Mouse (Mus musculus) forebrain, embryonic 15.5 days (tissue): Measurements from ENCODE around the gene B3glct. TPM values are rescaled to one million over a fixed set of nuclear protein-coding genes. Genes with fewer than 3 reads are reported as not detected.
A peak's percentile ranks its signal among the peaks of the same experiment; 100 is the strongest.

Experiments used
- ATAC-seq: fragments of 200-750 bp; cut with Nextera tagmentation; replicated peaks from 2 replicates; pipeline ENCODE4 v1.8.0; 2017; ENCODE audit warnings: mild to moderate bottlenecking, moderate TSS enrichment, moderate library complexity
- H3K27ac ChIP-seq: fragments of 300-500 bp; sonication (generic); replicated peaks from 2 replicates; pipeline ENCODE4 v1.5.1; 2015; ENCODE audit warnings: mild to moderate bottlenecking, inconsistent platforms
- H3K27me3 ChIP-seq: fragments of 300-500 bp; sonication (generic); 2 replicates; pipeline ENCODE4 v1.6.1; 2015; ENCODE audit warnings: inconsistent platforms
- H3K36me3 ChIP-seq: fragments of 300-500 bp; sonication (generic); 2 replicates; pipeline ENCODE4 v1.6.1; 2015; ENCODE audit warnings: mild to moderate bottlenecking, inconsistent platforms
- H3K4me1 ChIP-seq: fragments of 300-500 bp; sonication (generic); 2 replicates; pipeline ENCODE4 v1.6.1; 2015; ENCODE audit warnings: inconsistent platforms
- H3K4me2 ChIP-seq: fragments of 300-500 bp; sonication (generic); replicated peaks from 2 replicates; pipeline ENCODE4 v1.6.1; 2015; ENCODE audit warnings: mild to moderate bottlenecking, inconsistent platforms
- H3K4me3 ChIP-seq: fragments of 300-500 bp; sonication (generic); 2 replicates; pipeline ENCODE4 v1.5.1; 2015; ENCODE audit warnings: mild to moderate bottlenecking, inconsistent platforms
- H3K9ac ChIP-seq: fragments of 300-500 bp; sonication (generic); replicated peaks from 2 replicates; pipeline ENCODE4 v1.6.1; 2015; ENCODE audit warnings: mild to moderate bottlenecking, inconsistent platforms
- H3K9me3 ChIP-seq: fragments of 300-500 bp; sonication (generic); 2 replicates; pipeline ENCODE4 v1.6.1; 2016; ENCODE audit warnings: inconsistent platforms
- WGBS: fragments of 180-500 bp; shearing (Covaris S2); methylation state at CpG from one replicate; pipeline ENCODE4 v1.1.7; 2015; ENCODE audit warnings: mixed read lengths; 5-methylcytosine and 5-hydroxymethylcytosine counted together
- polyA plus RNA-seq: library from polyadenylated mRNA; unstranded; fragments of >200 nt; fragmentation: Nextera tagmentation; extraction: Ambion mirVana; gene quantifications from 2 replicates; pipeline ENCODE4 v1.2.1, GENCODE M21; 2015

The B3glct gene
- polyA plus RNA-seq, 1 experiment from 2014 or later: 12.8 TPM

DNA sequence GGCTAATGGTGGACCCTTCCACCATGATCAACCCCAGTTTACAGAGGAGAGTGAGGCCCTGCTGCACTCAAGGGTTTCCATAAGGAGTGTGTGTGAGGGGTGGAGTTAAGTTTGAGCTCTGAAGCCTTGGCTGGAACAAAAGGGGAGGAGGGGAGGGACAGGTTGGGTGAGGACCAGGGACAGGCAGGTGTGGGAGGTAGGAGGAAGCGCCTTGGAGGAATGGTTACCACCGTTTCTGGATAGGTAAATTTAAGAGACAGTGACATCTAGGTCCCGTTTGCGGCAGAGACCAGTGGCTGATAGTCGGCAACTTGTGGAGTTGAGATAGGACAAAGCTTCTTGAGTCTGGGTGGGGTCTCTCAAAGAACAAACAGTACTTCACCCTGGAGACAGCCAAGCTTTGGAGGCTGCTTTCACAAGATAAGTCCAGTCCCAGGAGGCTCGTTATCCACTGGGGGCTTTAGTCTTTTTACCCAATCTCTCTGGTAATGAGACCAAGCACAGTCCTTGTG, 29.1 kb upstream of the B3glct start:
- Histone ChIP-seq H3K9me3 (no peaks in the 10 kb centered on the region), H3K27ac (no peak overlapping the region), H3K36me3 (no peaks in the 10 kb centered on the region), H3K4me2 (no peak overlapping the region), H3K4me1 (0 out of 2 replicates have a peak, but pooled peaks cover 2% of the 10 kb centered on the region), H3K4me3 (no peak overlapping the region), H3K27me3 (no peaks in the 10 kb centered on the region), H3K9ac (no peak overlapping the region)
- 62% methylated on average over 6 of the region's 6 CpGs for WGBS
- no peak for ATAC-seq

DNA sequence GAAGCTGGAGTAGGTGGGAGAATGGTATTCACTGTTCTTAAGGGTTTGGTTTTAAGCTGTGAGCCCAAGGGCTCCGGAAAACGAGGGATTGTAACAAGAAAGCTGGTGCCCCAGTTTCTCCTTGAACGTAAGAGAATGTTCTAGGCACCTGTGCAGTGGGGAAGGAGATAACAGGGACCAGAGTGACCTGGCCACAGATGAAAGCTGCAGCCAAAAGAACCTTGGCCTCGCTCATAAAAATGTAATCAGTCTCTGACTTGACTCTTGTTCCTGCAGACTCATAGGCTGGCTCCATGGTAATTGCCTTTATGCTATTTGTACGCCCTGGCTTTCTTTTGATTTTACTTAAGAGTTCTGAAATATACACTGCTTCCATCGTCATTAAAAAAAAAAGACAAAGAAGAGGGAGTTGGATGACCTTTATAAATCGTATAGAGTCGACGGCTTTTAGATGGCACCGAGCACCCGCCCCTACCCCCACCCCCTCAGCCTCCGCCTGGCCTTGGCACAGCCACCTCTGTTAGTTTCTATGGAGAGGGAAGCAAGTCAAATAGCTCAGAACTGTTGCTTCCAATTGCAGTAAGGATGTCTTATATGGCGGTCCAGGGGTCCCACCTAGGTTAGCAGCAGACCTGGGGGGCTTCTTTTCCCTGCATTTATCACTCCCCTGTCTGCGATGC, 28.4 kb upstream of the B3glct start:
- H3K27me3 ChIP-seq: no peaks in the 10 kb centered on the region
- H3K36me3 ChIP-seq: no peaks in the 10 kb centered on the region
- H3K9me3 ChIP-seq: no peaks in the 10 kb centered on the region
- H3K27ac ChIP-seq: no peak overlapping the region
- no peak for ATAC-seq
- H3K9ac ChIP-seq: no peak overlapping the region
- no peak overlapping the region for H3K4me2 ChIP-seq
- no peak overlapping the region for H3K4me3 ChIP-seq
- 0 out of 2 replicates have a peak, but pooled peaks cover 2% of the 10 kb centered on the region for H3K4me1 ChIP-seq
- WGBS: 73% methylated on average over 14 of the region's 14 CpGs

- Histone ChIP-seq H3K4me1 (0 out of 2 replicates have a peak, but pooled peaks cover 2% of the 10 kb centered on the region), H3K9me3 (no peaks in the 10 kb centered on the region), H3K9ac (no peak overlapping the region), H3K4me2 (no peak overlapping the region), H3K27ac (no peak overlapping the region), H3K36me3 (no peaks in the 10 kb centered on the region), H3K27me3 (no peaks in the 10 kb centered on the region), H3K4me3 (no peak overlapping the region)
- 0 out of 2 replicates have a peak, but pooled peaks have one; percentile 35 for ATAC-seq
- WGBS: 42% methylated on average over 4 of the region's 4 CpGs
These were observed 27.9 kb upstream of the B3glct start for GRCm38 (mm10) chr5:149650179-149650553.

GRCm38 (mm10) chr5:149655636-149656035, 22.4 kb upstream of the B3glct start:
- Histone ChIP-seq H3K9ac (no peak overlapping the region), H3K27me3 (no peaks in the 10 kb centered on the region), H3K36me3 (no peaks in the 10 kb centered on the region), H3K4me2 (no peak overlapping the region), H3K4me3 (no peak overlapping the region), H3K4me1 (no peaks in the 10 kb centered on the region), H3K27ac (no peak overlapping the region), H3K9me3 (no peaks in the 10 kb centered on the region)
- WGBS: 93% methylated on average over 9 of the region's 9 CpGs
- ATAC-seq: no peak

- ATAC-seq: no peak
- no peak overlapping the region for H3K27ac ChIP-seq
- H3K9ac ChIP-seq: no peak overlapping the region
- H3K9me3 ChIP-seq: no peaks in the 10 kb centered on the region
- 63% methylated on average over 3 of the region's 3 CpGs for WGBS
- H3K4me2 ChIP-seq: no peak overlapping the region
- H3K4me3 ChIP-seq: no peak overlapping the region
- no peaks in the 10 kb centered on the region for H3K36me3 ChIP-seq
- H3K4me1 ChIP-seq: no peaks in the 10 kb centered on the region
- H3K27me3 ChIP-seq: no peaks in the 10 kb centered on the region
These were observed 20.0 kb upstream of the B3glct start for GRCm38 (mm10) chr5:149658022-149658421.

DNA sequence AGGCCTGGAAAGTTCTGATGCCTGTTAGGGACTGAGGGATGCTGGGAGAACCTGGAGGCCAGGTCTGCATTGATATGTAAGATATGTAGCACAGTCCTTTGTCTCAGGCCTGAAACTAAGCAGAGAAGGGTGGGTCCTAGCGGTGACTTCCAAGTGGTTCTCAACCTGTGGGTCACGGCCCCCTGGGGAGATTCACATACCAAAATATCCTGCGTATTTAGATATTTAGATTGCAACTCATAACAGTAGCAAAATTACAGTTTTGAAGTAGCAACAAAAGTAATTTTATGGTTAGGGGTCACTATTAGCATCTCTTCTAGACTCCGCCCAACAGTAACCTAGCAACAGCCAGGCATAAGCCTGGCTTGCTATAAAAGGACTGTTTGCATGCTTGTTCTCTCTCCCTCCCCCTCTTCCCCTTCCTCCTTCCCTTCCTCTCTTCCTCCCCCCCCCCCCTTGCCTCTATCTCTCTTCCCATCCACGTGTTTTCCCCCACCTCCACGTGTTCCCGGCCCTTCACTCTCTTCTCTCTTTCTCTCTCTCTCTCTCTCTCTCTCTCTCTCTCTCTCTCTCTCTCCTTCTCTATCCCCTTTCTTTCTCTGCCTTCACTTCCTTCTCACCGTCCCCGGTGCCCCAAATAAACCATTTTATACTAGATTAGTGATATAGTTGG, 19.2 kb upstream of the B3glct start:
- Histone ChIP-seq H3K27me3 (no peaks in the 10 kb centered on the region), H3K9ac (no peak overlapping the region), H3K4me3 (no peak overlapping the region), H3K4me1 (no peaks in the 10 kb centered on the region), H3K36me3 (no peaks in the 10 kb centered on the region), H3K4me2 (no peak overlapping the region), H3K9me3 (no peaks in the 10 kb centered on the region), H3K27ac (no peak overlapping the region)
- WGBS: 75% methylated on average over 9 of the region's 9 CpGs
- ATAC-seq: no peak

DNA sequence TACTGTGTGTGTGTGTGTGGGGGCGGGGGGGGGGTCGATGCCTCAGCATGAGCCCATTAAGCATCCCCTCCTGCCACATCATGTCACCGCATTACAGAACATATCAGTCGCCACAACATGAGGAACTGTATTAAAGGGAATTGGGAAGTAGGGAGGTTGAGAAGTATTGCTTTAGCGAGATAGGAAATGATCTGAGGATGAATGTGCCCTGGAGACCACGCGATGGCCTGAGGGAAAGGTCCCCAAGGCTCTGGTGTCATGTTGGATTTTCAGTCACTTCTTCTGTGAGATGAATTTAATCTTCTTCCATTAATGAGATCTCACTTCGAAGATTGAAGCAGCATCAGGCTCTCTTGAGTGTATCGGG, 18.6 kb upstream of the B3glct start:
- H3K36me3 ChIP-seq: no peaks in the 10 kb centered on the region
- H3K27me3 ChIP-seq: no peaks in the 10 kb centered on the region
- no peaks in the 10 kb centered on the region for H3K4me1 ChIP-seq
- H3K9me3 ChIP-seq: no peaks in the 10 kb centered on the region
- WGBS: 77% methylated on average over 9 of the region's 9 CpGs
- H3K4me3 ChIP-seq: no peak overlapping the region
- H3K9ac ChIP-seq: no peak overlapping the region
- no peak for ATAC-seq
- no peak overlapping the region for H3K27ac ChIP-seq
- H3K4me2 ChIP-seq: no peak overlapping the region

GRCm38 (mm10) chr5:149661428-149661827, 16.6 kb upstream of the B3glct start:
- ATAC-seq: no peak
- Histone ChIP-seq H3K4me1 (no peaks in the 10 kb centered on the region), H3K27ac (no peak overlapping the region), H3K36me3 (no peaks in the 10 kb centered on the region), H3K9me3 (no peaks in the 10 kb centered on the region), H3K27me3 (no peaks in the 10 kb centered on the region), H3K4me2 (no peak overlapping the region), H3K4me3 (no peak overlapping the region), H3K9ac (no peak overlapping the region)
- WGBS: 90% methylated on average over 6 of the region's 6 CpGs

GRCm38 (mm10) chr5:149662980-149663379, 15.1 kb upstream of the B3glct start:
- no peak overlapping the region for H3K4me3 ChIP-seq
- no peak overlapping the region for H3K27ac ChIP-seq
- 93% methylated on average over 6 of the region's 6 CpGs for WGBS
- H3K27me3 ChIP-seq: no peaks in the 10 kb centered on the region
- no peaks in the 10 kb centered on the region for H3K36me3 ChIP-seq
- no peaks in the 10 kb centered on the region for H3K4me1 ChIP-seq
- H3K9me3 ChIP-seq: no peaks in the 10 kb centered on the region
- no peak overlapping the region for H3K4me2 ChIP-seq
- H3K9ac ChIP-seq: no peak overlapping the region
- ATAC-seq: no peak

DNA sequence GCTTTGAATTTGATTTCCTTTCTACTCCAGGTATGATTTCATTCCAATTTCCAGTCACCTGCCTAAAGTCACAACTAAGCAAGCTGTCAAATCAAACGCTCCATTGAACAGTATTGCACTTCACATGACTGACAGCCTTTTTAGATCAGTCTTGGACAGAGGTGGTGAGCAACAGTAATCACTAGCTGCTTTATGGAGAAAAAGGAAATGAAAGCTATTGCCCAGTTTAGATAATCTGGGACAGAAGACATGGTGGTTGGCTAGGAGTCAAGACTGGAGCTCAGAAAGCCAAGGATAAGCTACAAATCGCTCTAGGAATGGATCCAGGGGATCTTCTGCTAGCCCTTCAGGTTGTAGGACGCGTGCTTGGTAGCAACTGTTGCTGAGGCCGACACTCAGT, 14.6 kb upstream of the B3glct start:
- no peak overlapping the region for H3K9ac ChIP-seq
- no peak overlapping the region for H3K27ac ChIP-seq
- 89% methylated on average over 5 of the region's 5 CpGs for WGBS
- H3K4me3 ChIP-seq: no peak overlapping the region
- no peaks in the 10 kb centered on the region for H3K4me1 ChIP-seq
- no peaks in the 10 kb centered on the region for H3K36me3 ChIP-seq
- no peaks in the 10 kb centered on the region for H3K9me3 ChIP-seq
- no peak overlapping the region for H3K4me2 ChIP-seq
- no peaks in the 10 kb centered on the region for H3K27me3 ChIP-seq
- no peak for ATAC-seq

GRCm38 (mm10) chr5:149677196-149677595, 834 bp upstream of the B3glct start:
- 95% methylated on average over 3 of the region's 3 CpGs for WGBS
- H3K4me3 ChIP-seq: no peak overlapping the region
- H3K27ac ChIP-seq: no peak overlapping the region
- ATAC-seq: no peak
- no peaks in the 10 kb centered on the region for H3K36me3 ChIP-seq
- H3K9me3 ChIP-seq: no peaks in the 10 kb centered on the region
- no peak overlapping the region for H3K9ac ChIP-seq
- peaks cover 21% of the 10 kb centered on the region for H3K4me1 ChIP-seq
- no peak overlapping the region for H3K4me2 ChIP-seq
- no peaks in the 10 kb centered on the region for H3K27me3 ChIP-seq

DNA sequence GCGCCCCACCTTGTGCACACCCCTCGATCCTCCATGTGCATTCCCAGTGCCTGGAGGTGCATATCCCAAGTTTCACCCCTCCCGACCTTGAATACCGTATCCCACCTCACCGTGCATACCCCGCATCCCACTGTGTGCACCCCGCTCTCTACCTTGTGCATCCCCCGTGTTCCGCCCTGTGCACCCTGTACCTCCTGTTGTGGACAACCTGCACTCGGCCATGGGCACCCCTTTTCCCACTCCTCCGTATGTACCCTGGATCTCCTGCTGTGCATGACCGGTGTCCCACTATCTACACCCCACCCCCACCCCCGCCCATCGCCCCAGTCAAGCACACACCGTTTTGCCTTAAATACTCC, 939 bp downstream of the B3glct start:
- ATAC-seq: no peak
- WGBS: 1% methylated on average over 15 of the region's 15 CpGs
- Histone ChIP-seq H3K9me3 (no peaks in the 10 kb centered on the region), H3K4me3 (peak overlapping the region; percentile 88), H3K4me1 (peaks cover 21% of the 10 kb centered on the region), H3K9ac (peak overlapping the region; percentile 72), H3K27me3 (no peaks in the 10 kb centered on the region), H3K27ac (peak overlapping the region; percentile 79; the same call in 1 of the 2 replicates), H3K36me3 (no peaks in the 10 kb centered on the region), H3K4me2 (peak overlapping the region; percentile 92)
